11 mouse cellular contexts compared by ENCODE assay signal in the genomic region with DNA sequence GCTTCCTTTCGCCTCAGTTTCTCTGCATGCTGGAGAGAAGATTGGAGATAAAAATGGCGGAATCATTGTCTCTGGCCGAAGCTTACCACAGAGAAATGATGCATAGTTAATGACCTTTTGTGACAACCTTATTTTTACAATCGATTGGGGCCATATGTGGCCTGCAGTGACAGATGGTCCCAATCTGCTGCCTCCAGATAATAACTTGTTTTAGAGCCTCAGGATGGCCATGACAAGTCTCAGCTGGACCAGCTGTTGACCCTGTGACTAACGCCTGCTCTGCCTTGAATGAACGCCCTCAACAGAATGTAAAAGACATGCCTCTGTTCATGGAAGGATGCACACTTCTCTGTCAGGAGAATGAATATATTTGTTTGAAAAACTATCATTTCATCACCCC.
A peak's percentile ranks its signal among the peaks of the same experiment; 100 is the strongest.
DNase-seq lines count a peak whose midpoint lies in the region; ATAC-seq and TF ChIP-seq lines count a peak whose summit lies in the region.
"Had no signal": no experiment of that assay in that cellular context is flagged by ENCODE, and none has a peak within 500 bp of the region (broad histone marks: within the 10 kb centered on the region; RNA-seq: fewer than 3 reads in every experiment).

No protein-coding gene starts in this region.

- DNase-seq in heart, adult 18-20 months, result peak; percentile 29 to 51
- no peak for DNase-seq in heart, postnatal 36 days
- DNase-seq in G1E (ENCODE audit: low spot score), result peak; percentile 49
- peak; percentile 39 for DNase-seq in heart, postnatal 4 days
- DNase-seq in cerebellum, postnatal 25 days, result no peak
- no peak for DNase-seq in right cerebral cortex, postnatal 25 days
- DNase-seq: cerebellum, postnatal 14 days had no signal

- peaks cover 7% of the 10 kb centered on the region for H3K27me3 ChIP-seq in G1E (ENCODE audit: insufficient read depth, low read length)
- no peaks in the 10 kb centered on the region for H3K27me3 ChIP-seq in lung, embryonic 15.5 days
- H3K27me3 ChIP-seq: limb, embryonic 13.5 days had no signal

- no peak overlapping the region for H3K9ac ChIP-seq in lung, embryonic 15.5 days
- H3K9ac ChIP-seq: limb, embryonic 13.5 days had no signal

- TF ChIP-seq CTCF in G1E (IDR thresholded peaks at IDR 0.05; ENCODE audit: low read depth, low read length), result no peak

- no peaks in the 10 kb centered on the region for H3K36me3 ChIP-seq in G1E (replicated peaks)
- H3K36me3 ChIP-seq in lung, embryonic 15.5 days, result no peaks in the 10 kb centered on the region
- H3K36me3 ChIP-seq: limb, embryonic 13.5 days had no signal

- ATAC-seq in G1E (ENCODE audit: extremely low read depth, insufficient number of reproducible peaks, low FRiP score, poor library complexity, severe bottlenecking), result peak; percentile 80
- peak; percentile 70 for ATAC-seq in lung, embryonic 15.5 days (ENCODE audit: borderline replicate concordance, extremely low read depth, low FRiP score, low TSS enrichment)
- no peak for ATAC-seq in activated CD4-positive, CD25-positive, alpha-beta regulatory T cell, adult 4 months
- ATAC-seq: intestine, embryonic 16.5 days had no signal

- peak overlapping the region; percentile 67 for H3K27ac ChIP-seq in lung, embryonic 15.5 days

- H3K9me3 ChIP-seq in G1E (replicated peaks), result peaks cover 6% of the 10 kb centered on the region
- H3K9me3 ChIP-seq in lung, embryonic 15.5 days, result no peaks in the 10 kb centered on the region
- H3K9me3 ChIP-seq: limb, embryonic 13.5 days had no signal

- H3K4me3 ChIP-seq in G1E (ENCODE audit: low read depth, low read length), result no peak overlapping the region
- H3K4me3 ChIP-seq in lung, embryonic 15.5 days, result no peak overlapping the region
- H3K4me3 ChIP-seq: limb, embryonic 13.5 days had no signal

- H3K4me1 ChIP-seq in G1E (ENCODE audit: insufficient read depth, low read depth, low read length), result peaks cover 68% of the 10 kb centered on the region
- peaks cover 51% of the 10 kb centered on the region for H3K4me1 ChIP-seq in lung, embryonic 15.5 days

- intact Hi-C loops in heart, postnatal 36 days (cut with DNase I), result no loop called here

- 48% methylated on average over 6 of the region's 6 CpGs for WGBS in lung, embryonic 15.5 days

- H3K4me2 ChIP-seq in lung, embryonic 15.5 days, result no peak overlapping the region
- H3K4me2 ChIP-seq: limb, embryonic 13.5 days had no signal

Comparison
In these comparisons a context has a peak if more than half of its experiments do, and no peak if none do; other contexts are left out.
1. DNase-seq: peak in heart, adult 18-20 months (2 of 2), G1E (single experiment) and heart, postnatal 4 days (single experiment); none in heart, postnatal 36 days (0 of 2), cerebellum, postnatal 25 days (0 of 2) and right cerebral cortex, postnatal 25 days (single experiment).